Mouse (Mus musculus): ENCODE measurements at regions not wholly inside any gene's neighbourhood (a gene's known extent, or its start where the extent isn't known, plus 50 kb on each side); places are given as distances from the start of the nearest gene placed in this dataset.

DNA sequence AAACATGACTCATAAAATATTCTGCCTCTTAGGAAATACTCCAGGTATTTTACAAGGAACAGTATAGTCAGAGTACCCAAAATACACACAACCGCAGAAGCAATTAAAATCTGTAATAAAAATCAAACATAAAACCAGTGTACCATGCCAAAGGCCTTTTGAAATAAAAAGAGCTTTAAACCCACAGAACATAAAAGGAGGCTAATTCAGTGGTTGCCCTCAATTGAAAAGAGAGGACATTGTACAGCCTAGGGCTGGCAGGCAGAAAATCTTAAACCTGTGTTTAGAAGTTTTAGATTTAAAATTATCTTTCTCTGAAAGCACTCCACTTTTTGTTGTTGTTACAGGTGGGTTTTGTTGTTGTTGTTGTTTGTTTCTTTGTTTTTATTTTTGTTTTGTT, 437.4 kb downstream of the Dnajb9 start:
- TF ChIP-seq CTCF (IDR thresholded peaks at IDR 0.05; ENCODE audit: low read depth): no peak
- TF ChIP-seq EP300 (optimal IDR thresholded peaks at IDR 0.05): no peak
